Mouse (Mus musculus) forebrain, embryonic 16.5 days (tissue): ENCODE measurements around the gene Disc1. TPM values are rescaled to one million over a fixed set of nuclear protein-coding genes. Genes with fewer than 3 reads are reported as not detected.

Source experiments
- ATAC-seq: fragments of 200-750 bp; cut with Nextera tagmentation; 2 replicates; pipeline ENCODE4 v1.8.0; 2017; ENCODE audit warnings: mild to moderate bottlenecking, moderate library complexity
- H3K27ac ChIP-seq: fragments of 300-500 bp; sonication (generic); 2 replicates; pipeline ENCODE4 v1.5.1; 2014; ENCODE audit warnings: low read length, control low read depth
- H3K27me3 ChIP-seq: fragments of 300-500 bp; sonication (generic); replicated peaks from 2 replicates; pipeline ENCODE4 v1.6.1; 2014; ENCODE audit warnings: low read length; ENCODE audit not compliant: control insufficient read depth, insufficient read depth
- H3K36me3 ChIP-seq: fragments of 300-500 bp; sonication (generic); 2 replicates; pipeline ENCODE4 v1.6.1; 2014; ENCODE audit not compliant: control insufficient read depth, insufficient read depth
- H3K4me1 ChIP-seq: fragments of 300-500 bp; sonication (generic); replicated peaks from 2 replicates; pipeline ENCODE4 v1.6.1; 2014; ENCODE audit warnings: low read length; ENCODE audit not compliant: control insufficient read depth, insufficient read depth
- H3K4me2 ChIP-seq: fragments of 300-500 bp; sonication (generic); 2 replicates; pipeline ENCODE4 v1.6.1; 2014; ENCODE audit warnings: mild to moderate bottlenecking, low read length, control low read depth
- H3K4me3 ChIP-seq: fragments of 300-500 bp; sonication (generic); replicated peaks from 2 replicates; pipeline ENCODE4 v1.5.1; 2014; ENCODE audit warnings: mild to moderate bottlenecking, low read length, control low read depth
- H3K9ac ChIP-seq: fragments of 300-500 bp; sonication (generic); replicated peaks from 2 replicates; pipeline ENCODE4 v1.6.1; 2014; ENCODE audit warnings: low read depth, low read length, control low read depth
- H3K9me3 ChIP-seq: fragments of 300-500 bp; sonication (generic); 2 replicates; pipeline ENCODE4 v1.6.1; 2016; ENCODE audit warnings: low read length; ENCODE audit not compliant: control insufficient read depth
- WGBS: fragments of 180-500 bp; shearing (Covaris S2); extraction: QIAGEN DNeasy Blood & Tissue Kit; methylation state at CpG from one replicate; pipeline ENCODE4 v1.1.7; 2014; 5-methylcytosine and 5-hydroxymethylcytosine counted together
- polyA plus RNA-seq: library from polyadenylated mRNA; unstranded; fragments of >200 nt; fragmentation: Nextera tagmentation; extraction: Ambion mirVana; gene quantifications from 2 replicates; pipeline ENCODE4 v1.2.1, GENCODE M21; 2015

The Disc1 gene
- polyA plus RNA-seq, 1 experiment from 2014 or later = 1.1 TPM

DNA sequence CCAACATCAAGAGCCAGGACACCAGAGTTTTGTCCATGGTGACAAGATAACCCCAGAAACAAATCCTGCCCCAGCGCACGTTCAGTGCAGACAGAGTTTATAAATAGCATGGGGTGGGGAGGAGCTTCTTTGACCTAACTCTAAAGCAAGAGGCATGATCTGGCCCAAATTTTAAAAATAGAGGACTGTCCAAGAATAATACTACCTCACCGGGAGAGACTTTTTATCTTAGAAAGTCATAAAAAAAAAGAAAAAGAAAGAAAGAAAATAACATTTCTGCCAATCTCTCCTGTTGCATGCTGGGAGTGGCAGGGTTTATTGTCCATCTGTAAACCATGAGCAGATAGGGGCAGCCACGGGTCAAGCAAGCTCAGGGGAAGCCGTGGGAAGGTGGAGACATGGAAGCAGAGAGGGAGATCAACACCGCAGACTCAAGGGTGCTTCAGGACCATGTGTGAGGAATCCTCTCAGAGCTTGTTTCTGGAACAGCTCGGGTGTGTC is 233.9 kb downstream of the Disc1 start:
- Histone ChIP-seq H3K9me3 (no peaks in the 10 kb centered on the region), H3K9ac (no peak overlapping the region), H3K4me3 (no peak overlapping the region), H3K27ac (no peak overlapping the region), H3K4me1 (peaks cover 6% of the 10 kb centered on the region), H3K36me3 (no peaks in the 10 kb centered on the region), H3K4me2 (no peak overlapping the region), H3K27me3 (no peaks in the 10 kb centered on the region)
- 82% methylated on average over 7 of the region's 7 CpGs for WGBS
- ATAC-seq = no peak

DNA sequence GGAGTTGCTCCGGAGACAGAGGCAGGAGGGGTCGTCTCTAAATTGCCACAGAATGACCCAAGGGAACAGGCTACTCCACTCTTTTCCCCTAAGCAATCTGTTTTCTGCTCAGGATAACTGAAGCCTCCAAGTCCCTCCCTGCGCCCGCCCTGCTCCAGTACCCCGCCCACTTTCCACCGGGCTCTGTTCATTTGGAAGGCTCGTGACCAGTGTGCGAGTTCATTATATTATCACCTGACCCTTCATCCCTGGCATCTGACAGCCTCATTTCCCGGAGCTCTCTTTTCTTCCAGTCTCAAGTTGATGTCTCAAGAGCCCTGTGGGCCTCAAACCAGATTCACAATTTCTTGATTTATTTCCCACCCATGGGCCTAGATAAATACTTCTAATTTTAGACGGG is 237.5 kb downstream of the Disc1 start:
- no peak for ATAC-seq
- Histone ChIP-seq H3K9ac (no peak overlapping the region), H3K4me2 (no peak overlapping the region), H3K4me3 (no peak overlapping the region), H3K27ac (no peak overlapping the region), H3K9me3 (no peaks in the 10 kb centered on the region), H3K36me3 (no peaks in the 10 kb centered on the region), H3K27me3 (no peaks in the 10 kb centered on the region), H3K4me1 (peaks cover 18% of the 10 kb centered on the region)
- WGBS = 59% methylated on average over 10 of the region's 10 CpGs

DNA sequence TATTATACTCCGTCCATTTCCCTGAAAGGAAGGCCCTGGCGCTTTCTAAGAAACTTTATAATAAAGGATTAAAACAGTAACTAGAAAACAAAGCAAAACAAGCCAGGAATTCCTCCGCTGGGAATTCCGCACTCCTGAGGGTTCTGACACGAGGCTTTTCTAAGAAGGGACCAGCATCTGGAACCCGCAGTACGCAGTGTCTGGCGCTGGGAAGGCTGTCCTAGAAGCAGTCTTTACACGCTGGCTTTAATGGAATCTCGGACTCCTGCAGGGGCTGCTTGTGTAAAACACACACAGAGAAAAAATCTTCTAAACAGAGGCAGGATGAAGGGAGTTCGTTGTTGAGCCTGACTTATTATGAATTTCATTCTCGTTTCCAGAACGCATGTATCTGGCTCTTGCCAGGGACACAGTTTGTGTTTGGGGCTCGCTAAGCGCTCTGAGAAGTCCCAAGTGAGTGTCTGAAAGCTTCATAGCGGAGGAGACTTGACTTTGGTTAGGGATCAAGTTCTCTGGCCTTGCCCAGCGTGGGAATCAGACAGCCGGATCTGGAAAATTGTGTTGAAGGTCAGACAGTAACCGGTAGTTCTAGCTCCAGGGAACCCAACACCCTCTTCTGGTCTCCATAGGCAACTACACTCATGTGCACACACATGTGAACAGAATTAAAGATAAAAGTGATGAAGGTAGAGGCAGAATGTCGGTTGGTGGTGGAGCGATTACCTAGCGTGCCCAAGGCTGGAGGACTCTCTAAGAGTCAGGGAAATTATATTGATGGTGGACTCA is 238.1 kb downstream of the Disc1 start:
- H3K27me3 ChIP-seq = no peaks in the 10 kb centered on the region
- H3K9ac ChIP-seq = no peak overlapping the region
- no peaks in the 10 kb centered on the region for H3K9me3 ChIP-seq
- H3K4me1 ChIP-seq = peaks cover 17% of the 10 kb centered on the region
- WGBS = 72% methylated on average over 22 of the region's 22 CpGs
- no peak overlapping the region for H3K4me3 ChIP-seq
- H3K27ac ChIP-seq = no peak overlapping the region
- ATAC-seq = no peak
- H3K36me3 ChIP-seq = no peaks in the 10 kb centered on the region
- no peak overlapping the region for H3K4me2 ChIP-seq

DNA sequence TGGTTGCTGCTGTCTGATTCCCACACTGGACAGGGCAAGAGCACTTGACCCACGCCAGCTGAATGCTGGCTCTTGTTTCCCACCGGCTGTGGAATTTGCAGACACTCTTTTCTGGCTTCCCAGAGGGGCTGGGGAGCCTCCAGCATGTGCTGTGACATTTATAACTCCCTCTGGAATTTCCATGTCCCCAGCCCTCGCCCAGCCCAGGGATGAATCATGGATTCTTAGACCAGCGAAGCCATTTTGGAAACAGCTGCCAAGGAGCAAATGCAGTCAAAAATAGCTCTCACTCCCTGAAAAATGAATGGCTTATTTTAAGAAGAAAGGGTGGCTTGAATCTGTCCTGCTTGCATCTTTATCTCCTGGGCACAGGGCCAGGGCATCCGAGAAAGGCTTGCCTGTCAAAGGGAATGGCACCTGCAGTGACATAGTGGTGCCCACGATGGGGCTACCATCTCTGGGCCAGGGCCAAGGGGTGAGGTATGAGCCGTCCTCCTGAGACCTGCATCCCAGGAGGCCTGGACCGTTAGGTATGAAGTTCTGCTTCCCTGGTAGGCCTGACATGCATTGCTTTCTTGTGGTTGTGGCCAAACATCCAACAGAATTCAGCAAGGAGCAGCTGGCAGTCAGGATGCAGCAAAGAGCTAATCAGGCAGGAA is 239.1 kb downstream of the Disc1 start:
- WGBS = 30% methylated on average over 8 of the region's 8 CpGs
- Histone ChIP-seq H3K9ac (no peak overlapping the region), H3K4me1 (peaks cover 15% of the 10 kb centered on the region), H3K27me3 (no peaks in the 10 kb centered on the region), H3K9me3 (no peaks in the 10 kb centered on the region), H3K4me2 (no peak overlapping the region), H3K36me3 (no peaks in the 10 kb centered on the region), H3K27ac (peak overlapping the region; percentile 57), H3K4me3 (no peak overlapping the region)
- ATAC-seq = 0 out of 2 replicates have a peak, but pooled peaks have one; percentile 47

DNA sequence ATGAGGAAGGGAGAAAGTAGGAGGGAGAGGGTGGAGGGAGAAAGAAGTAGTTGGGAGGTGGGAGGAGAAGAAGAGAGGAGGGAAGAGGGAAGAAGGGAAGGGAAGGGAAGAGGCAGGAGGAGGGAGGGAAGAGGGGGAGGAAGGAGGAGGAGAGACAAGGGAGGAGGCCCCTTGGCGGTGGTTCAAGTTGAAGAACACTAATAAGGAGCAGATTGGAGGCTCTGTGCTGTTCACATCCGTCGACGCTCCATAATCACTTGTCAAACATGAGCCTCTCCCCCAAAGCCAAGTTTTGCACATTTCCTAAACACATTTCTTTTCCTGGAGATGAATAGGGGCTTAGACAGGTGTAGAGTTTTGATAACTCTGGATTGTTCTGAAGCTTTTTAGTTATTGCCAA is 245.3 kb downstream of the Disc1 start:
- Histone ChIP-seq H3K4me3 (no peak overlapping the region), H3K27ac (no peak overlapping the region), H3K4me1 (peaks cover 13% of the 10 kb centered on the region), H3K9me3 (no peaks in the 10 kb centered on the region), H3K27me3 (no peaks in the 10 kb centered on the region), H3K9ac (no peak overlapping the region), H3K36me3 (no peaks in the 10 kb centered on the region), H3K4me2 (no peak overlapping the region)
- 19% methylated on average over 4 of the region's 4 CpGs for WGBS
- ATAC-seq = peak; percentile 77; the same call in 1 of the 2 replicates

DNA sequence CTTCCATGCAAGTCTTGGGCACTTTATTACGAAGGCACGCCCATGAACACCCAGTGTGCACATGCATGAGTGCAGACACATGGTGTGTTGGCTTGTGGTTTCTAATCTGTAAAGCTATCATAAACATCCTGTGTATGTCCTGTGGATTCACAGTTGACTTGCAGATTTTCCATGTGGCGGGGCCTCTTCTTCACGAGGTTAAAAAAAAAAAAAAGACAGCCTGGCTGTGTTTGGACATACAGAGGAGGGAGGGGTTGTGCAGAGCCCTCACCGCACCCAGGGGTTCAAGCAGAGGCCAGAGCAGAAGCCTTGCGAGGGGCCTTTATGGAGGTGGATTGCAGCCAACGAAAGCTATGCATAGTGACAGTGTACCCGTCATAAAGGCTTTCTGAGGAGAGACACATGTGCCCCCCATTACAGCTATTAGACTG is 248.0 kb downstream of the Disc1 start:
- no peak for ATAC-seq
- H3K4me3 ChIP-seq = no peak overlapping the region

DNA sequence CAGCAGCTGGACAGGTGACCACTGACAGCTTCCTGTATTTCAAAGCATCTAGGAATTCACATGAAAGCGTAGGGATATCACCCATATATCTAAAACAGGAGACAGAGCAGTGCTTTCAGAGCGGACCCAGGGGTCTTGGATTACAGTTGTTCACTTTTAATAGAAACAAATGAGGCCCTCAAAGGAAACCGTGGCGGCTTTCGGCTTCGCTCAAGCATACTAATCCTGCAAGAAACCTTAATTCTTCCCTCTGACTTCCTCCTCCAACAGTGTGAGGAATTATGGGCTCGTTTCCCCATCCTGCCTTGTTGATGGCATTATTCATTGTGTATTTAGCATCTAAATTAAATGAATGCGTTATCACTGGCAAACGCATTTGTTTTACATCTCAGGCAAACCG is 252.7 kb downstream of the Disc1 start:
- Histone ChIP-seq H3K9ac (no peak overlapping the region), H3K4me3 (no peak overlapping the region), H3K4me1 (peaks cover 29% of the 10 kb centered on the region), H3K36me3 (no peaks in the 10 kb centered on the region), H3K9me3 (peaks cover 4% of the 10 kb centered on the region; the same call in 1 of the 2 replicates), H3K4me2 (no peak overlapping the region), H3K27ac (no peak overlapping the region), H3K27me3 (no peaks in the 10 kb centered on the region; the same call in 1 of the 2 replicates)
- 7% methylated on average over 10 of the region's 10 CpGs for WGBS
- 0 out of 2 replicates have a peak, but pooled peaks have one; percentile 17 for ATAC-seq

More for the DNA sequence above, 248.0 kb downstream of the Disc1 start:
- peaks cover 12% of the 10 kb centered on the region for H3K4me1 ChIP-seq
- H3K9me3 ChIP-seq = peaks cover 4% of the 10 kb centered on the region; the same call in 1 of the 2 replicates
- H3K4me2 ChIP-seq = no peak overlapping the region
- no peak overlapping the region for H3K9ac ChIP-seq
- H3K27ac ChIP-seq = no peak overlapping the region
- H3K27me3 ChIP-seq = no peaks in the 10 kb centered on the region
- 73% methylated on average over 8 of the region's 8 CpGs for WGBS
- no peaks in the 10 kb centered on the region for H3K36me3 ChIP-seq

DNA sequence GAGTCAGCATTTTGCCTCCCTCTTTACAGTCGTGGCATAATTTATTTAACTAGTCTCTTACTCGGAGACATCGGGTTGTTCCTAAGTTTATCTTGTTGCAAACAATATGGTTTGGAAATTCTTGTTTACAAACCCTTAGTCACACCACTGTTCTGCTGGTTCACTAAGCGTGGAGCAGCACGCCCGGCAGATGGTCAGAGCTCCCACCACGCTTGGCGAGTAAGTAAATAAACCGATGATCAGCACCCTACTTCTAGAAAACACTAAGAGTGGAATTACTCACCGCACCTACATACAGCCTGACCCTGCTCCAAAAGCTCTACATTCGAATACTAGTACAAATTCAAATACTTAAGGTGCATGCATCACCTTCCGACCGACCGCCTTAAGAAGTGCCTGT is 256.0 kb downstream of the Disc1 start:
- Histone ChIP-seq H3K36me3 (no peaks in the 10 kb centered on the region), H3K27ac (no peak overlapping the region), H3K4me3 (no peak overlapping the region), H3K9ac (no peak overlapping the region), H3K9me3 (peaks cover 1% of the 10 kb centered on the region; the same call in 1 of the 2 replicates), H3K4me1 (peaks cover 36% of the 10 kb centered on the region), H3K4me2 (no peak overlapping the region), H3K27me3 (no peaks in the 10 kb centered on the region; the same call in 1 of the 2 replicates)
- ATAC-seq = no peak
- 57% methylated on average over 14 of the region's 14 CpGs for WGBS
